Mouse (Mus musculus): ENCODE measurements around the gene Cd37. TPM values are rescaled to one million over a fixed set of nuclear protein-coding genes. Genes with fewer than 3 reads are reported as not detected.

Gene Cd37
- total RNA-seq (2014; rRNA removed; ENCODE audit: low replicate concordance) = 0.97 TPM in 1 of 2 replicates, not detected in the other
- polyA plus RNA-seq (2015; fragmentation: Nextera tagmentation; extraction: Ambion mirVana) = 1.9 and 2.3 TPM in 2 replicates

DNA sequence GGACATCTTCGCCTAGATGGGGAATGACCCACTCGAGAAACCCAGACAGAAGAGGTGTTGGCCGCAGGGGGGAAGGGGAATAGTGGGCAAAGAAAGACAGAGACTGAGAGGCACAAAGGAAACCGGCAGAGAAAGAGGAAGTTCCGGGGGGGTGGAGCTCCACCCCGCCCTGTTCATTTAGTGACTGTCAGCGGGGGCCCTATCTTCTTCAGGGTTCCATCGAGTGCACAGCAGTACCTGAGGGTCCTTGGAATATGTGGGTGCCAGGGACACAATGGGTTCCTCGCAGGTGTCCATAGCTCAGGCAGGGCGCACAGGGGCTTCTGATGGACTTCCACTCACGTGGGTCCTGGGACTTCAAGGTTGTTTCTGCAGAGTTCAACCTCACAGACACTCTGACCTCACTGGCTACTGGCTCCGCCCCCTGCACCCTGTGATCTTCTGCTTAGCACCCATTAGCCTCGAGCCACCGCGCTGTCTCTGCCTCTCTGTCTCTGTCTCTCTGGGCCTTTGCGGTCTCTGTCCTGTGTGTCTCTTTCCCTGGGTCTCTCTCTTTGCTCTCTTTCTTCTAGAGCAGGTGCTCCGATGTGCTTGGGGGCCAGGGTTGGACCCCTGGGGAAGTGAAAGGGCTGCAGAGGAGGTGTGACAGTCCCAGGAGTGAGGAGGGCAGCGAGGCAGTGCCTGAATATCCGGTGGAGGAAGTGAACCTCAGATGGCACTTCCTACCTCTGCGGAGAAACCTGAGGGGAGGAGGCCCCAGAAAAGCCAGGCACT lies at the start of gene Cd37:
Cd37 (minus strand) TSS at position 393 of the 774 bp plus-strand sequence.
- H3K4me2 ChIP-seq (ENCODE audit: low read depth, low read length) = peak within 1 kb of the TSS; percentile 22; the same call in 1 of the 2 replicates
- no peak within 1 kb of the TSS; the same call in 1 of the 2 replicates for H3K9ac ChIP-seq (replicated peaks; ENCODE audit: low read depth, low read length)
- H3K4me3 ChIP-seq (ENCODE audit: low read depth, low read length) = peak within 1 kb of the TSS; percentile 22; the same call in 1 of the 2 replicates
- TF ChIP-seq EP300 (IDR thresholded peaks at IDR 0.05; ENCODE audit: low read depth) (no peak), CTCF (IDR thresholded peaks at IDR 0.05; ENCODE audit: low read depth) (no peak)
- ATAC-seq (ENCODE audit: insufficient read depth, low read depth) = no peak
- no peaks in the 10 kb centered on the region for H3K27me3 ChIP-seq (ENCODE audit: control insufficient read depth, insufficient read depth, low read length)
- H3K27ac ChIP-seq (ENCODE audit: low read depth) = no peak within 1 kb of the TSS
- H3K9me3 ChIP-seq (replicated peaks; ENCODE audit: control insufficient read depth, low read length) = no peaks in the 10 kb centered on the region
- peaks cover 22% of the 10 kb centered on the region for H3K4me1 ChIP-seq (ENCODE audit: control insufficient read depth, insufficient read depth)
- no peaks in the 10 kb centered on the region for H3K36me3 ChIP-seq (replicated peaks; ENCODE audit: control insufficient read depth, insufficient read depth, low read length)
- WGBS = 37% methylated on average over 20 of the region's 20 CpGs
- no peak for DNase-seq (ENCODE audit: low spot score)

DNA sequence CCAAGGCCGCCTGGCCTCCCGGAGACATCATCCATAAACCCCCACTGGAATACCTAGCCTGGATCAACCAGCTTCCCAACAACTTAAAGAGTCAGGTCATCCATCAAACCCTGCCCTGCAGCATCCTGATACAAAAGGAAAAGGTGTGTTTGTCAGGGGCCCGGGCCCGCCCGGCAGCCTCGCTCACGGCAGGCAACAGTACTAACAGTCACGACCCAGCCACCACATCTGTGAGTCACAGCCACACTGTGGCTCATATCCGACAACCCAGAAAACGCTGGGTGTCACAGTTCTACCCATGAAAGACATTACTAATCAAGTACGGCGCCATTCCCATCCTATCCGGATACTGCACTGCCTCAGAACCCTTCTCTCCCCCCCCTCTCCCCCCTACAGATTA lies 47.6 kb upstream of the Cd37 start:
- H3K27me3 ChIP-seq (ENCODE audit: control insufficient read depth, insufficient read depth, low read length) = no peaks in the 10 kb centered on the region
- no peak overlapping the region for H3K27ac ChIP-seq (ENCODE audit: low read depth)
- no peak for DNase-seq (ENCODE audit: low spot score)
- H3K9ac ChIP-seq (replicated peaks; ENCODE audit: low read depth, low read length) = no peak overlapping the region
- no peaks in the 10 kb centered on the region for H3K4me1 ChIP-seq (ENCODE audit: control insufficient read depth, insufficient read depth)
- H3K9me3 ChIP-seq (replicated peaks; ENCODE audit: control insufficient read depth, low read length) = no peaks in the 10 kb centered on the region
- TF ChIP-seq CTCF (IDR thresholded peaks at IDR 0.05; ENCODE audit: low read depth) = no peak
- TF ChIP-seq EP300 (IDR thresholded peaks at IDR 0.05; ENCODE audit: low read depth) = no peak
- H3K4me3 ChIP-seq (ENCODE audit: low read depth, low read length) = no peak overlapping the region
- H3K4me2 ChIP-seq (ENCODE audit: low read depth, low read length) = no peak overlapping the region
- ATAC-seq (ENCODE audit: insufficient read depth, low read depth) = no peak
- no peaks in the 10 kb centered on the region for H3K36me3 ChIP-seq (replicated peaks; ENCODE audit: control insufficient read depth, insufficient read depth, low read length)
- WGBS = 87% methylated on average over 13 of the region's 13 CpGs

DNA sequence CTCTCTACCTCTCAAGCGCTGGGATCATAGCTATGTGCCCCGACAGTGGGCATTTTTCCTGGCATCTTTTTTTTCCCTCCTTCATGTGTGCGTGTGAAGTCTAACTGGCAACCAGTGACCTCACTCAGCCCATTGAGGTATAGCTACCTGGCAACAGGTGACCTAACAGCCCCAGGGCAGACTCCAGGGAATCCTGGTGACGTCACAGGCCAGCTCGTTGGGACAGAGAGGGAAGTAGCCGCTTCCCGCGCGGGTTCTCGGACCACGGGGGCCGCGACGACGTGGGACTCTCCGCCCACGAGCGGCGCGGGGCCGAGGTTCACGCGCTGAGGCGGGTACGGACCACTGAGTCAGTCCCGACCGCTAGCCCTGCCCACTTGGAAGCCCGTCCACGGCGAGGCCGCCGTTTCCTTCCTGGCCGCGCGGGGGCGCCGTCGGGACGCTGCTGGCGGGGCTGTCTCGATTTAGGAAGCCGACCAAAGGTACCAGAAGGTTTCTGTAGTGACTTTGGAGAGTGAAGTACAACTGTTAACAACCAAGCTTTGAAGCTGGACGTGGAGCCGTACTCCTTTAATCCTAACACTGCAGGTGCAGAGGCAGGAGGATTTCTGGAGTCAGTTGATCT lies 38.3 kb upstream of the Cd37 start, which contains the start of gene Slc6a21:
Slc6a21 (plus strand) TSS at position 378 of the 625 bp plus-strand sequence.
- 0 out of 2 replicates have a peak, but pooled peaks have one; percentile 24 for ATAC-seq (ENCODE audit: insufficient read depth, low read depth)
- WGBS = 8% methylated on average over 43 of the region's 44 CpGs

DNA sequence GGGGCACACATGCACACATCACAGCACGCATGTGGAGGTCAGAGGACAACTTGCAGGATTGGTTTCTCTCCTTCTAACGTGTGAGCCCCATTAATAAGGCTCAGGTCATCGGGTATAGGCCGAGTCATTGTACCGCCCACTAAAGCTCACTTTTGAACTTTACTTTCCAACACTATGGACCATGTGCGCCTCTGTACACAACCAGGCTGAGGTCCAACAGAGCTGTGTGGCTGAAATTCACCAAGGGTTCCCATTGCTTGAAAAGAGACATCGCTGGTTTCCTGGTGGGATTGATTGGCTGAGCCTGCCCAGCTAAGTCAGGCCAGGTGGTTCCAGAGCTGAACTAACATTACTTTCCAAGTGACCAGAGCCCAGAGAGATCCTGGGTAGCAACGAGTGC lies 34.8 kb upstream of the Cd37 start:
- no peak overlapping the region for H3K4me2 ChIP-seq (ENCODE audit: low read depth, low read length)
- no peaks in the 10 kb centered on the region for H3K36me3 ChIP-seq (replicated peaks; ENCODE audit: control insufficient read depth, insufficient read depth, low read length)
- H3K4me1 ChIP-seq (ENCODE audit: control insufficient read depth, insufficient read depth) = no peaks in the 10 kb centered on the region
- no peak for DNase-seq (ENCODE audit: low spot score)
- no peaks in the 10 kb centered on the region; the same call in 1 of the 2 replicates for H3K9me3 ChIP-seq (replicated peaks; ENCODE audit: control insufficient read depth, low read length)
- no peak overlapping the region for H3K4me3 ChIP-seq (ENCODE audit: low read depth, low read length)
- no peak overlapping the region for H3K9ac ChIP-seq (replicated peaks; ENCODE audit: low read depth, low read length)
- no peak for ATAC-seq (ENCODE audit: insufficient read depth, low read depth)
- no peaks in the 10 kb centered on the region for H3K27me3 ChIP-seq (ENCODE audit: control insufficient read depth, insufficient read depth, low read length)
- WGBS = 82% methylated on average over 8 of the region's 8 CpGs
- TF ChIP-seq CTCF (IDR thresholded peaks at IDR 0.05; ENCODE audit: low read depth) (no peak), EP300 (IDR thresholded peaks at IDR 0.05; ENCODE audit: low read depth) (no peak)
- no peak overlapping the region for H3K27ac ChIP-seq (ENCODE audit: low read depth)

More for the DNA sequence above, 38.3 kb upstream of the Cd37 start, which contains the start of gene Slc6a21:
- peak within 1 kb of the TSS; percentile 42 for H3K4me3 ChIP-seq (ENCODE audit: low read depth, low read length)
- no peak within 1 kb of the TSS; the same call in 1 of the 2 replicates for H3K9ac ChIP-seq (replicated peaks; ENCODE audit: low read depth, low read length)
- no peaks in the 10 kb centered on the region for H3K9me3 ChIP-seq (replicated peaks; ENCODE audit: control insufficient read depth, low read length)
- no peaks in the 10 kb centered on the region for H3K4me1 ChIP-seq (ENCODE audit: control insufficient read depth, insufficient read depth)
- TF ChIP-seq EP300 (IDR thresholded peaks at IDR 0.05; ENCODE audit: low read depth) = no peak
- TF ChIP-seq CTCF (IDR thresholded peaks at IDR 0.05; ENCODE audit: low read depth) = peak; percentile 65
- DNase-seq (ENCODE audit: low spot score) = no peak
- no peaks in the 10 kb centered on the region for H3K36me3 ChIP-seq (replicated peaks; ENCODE audit: control insufficient read depth, insufficient read depth, low read length)
- peak within 1 kb of the TSS; percentile 61 for H3K4me2 ChIP-seq (ENCODE audit: low read depth, low read length)
- H3K27ac ChIP-seq (ENCODE audit: low read depth) = no peak within 1 kb of the TSS
- H3K27me3 ChIP-seq (ENCODE audit: control insufficient read depth, insufficient read depth, low read length) = no peaks in the 10 kb centered on the region

DNA sequence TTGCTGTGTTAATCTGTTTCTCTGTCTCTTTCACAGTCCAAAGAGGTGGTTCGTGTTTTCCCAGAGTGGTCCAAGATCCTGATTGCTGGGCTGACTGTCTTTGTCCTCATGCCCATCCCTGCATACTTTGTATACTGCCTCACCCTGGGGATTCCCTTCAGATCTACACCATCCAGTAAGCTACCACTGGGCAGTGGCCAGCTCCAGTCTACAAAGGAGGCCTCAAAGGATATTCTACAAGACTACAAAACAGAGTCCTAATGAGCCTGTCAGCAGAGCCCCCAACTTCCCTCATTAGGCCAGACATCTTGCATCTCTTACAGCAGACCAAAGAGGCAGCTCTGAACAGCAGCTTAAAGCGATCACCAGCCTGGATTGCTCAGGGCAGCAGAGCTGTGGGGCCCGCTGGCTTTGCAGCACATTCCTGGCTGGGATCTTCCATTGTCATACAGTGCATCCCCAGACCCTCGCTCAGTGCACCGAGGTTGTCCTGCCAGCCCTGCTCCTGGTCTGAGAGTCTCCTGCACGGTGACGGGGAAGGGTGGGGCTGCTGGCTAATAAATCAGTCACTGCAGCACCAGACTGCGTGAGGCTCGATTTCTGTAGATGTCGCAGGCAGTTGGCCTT lies 34.0 kb upstream of the Cd37 start:
- ATAC-seq (ENCODE audit: insufficient read depth, low read depth) (no peak), DNase-seq (ENCODE audit: low spot score) (no peak)
- Histone ChIP-seq H3K4me1 (ENCODE audit: control insufficient read depth, insufficient read depth) (no peaks in the 10 kb centered on the region), H3K4me2 (ENCODE audit: low read depth, low read length) (no peak overlapping the region), H3K4me3 (ENCODE audit: low read depth, low read length) (no peak overlapping the region), H3K27ac (ENCODE audit: low read depth) (no peak overlapping the region), H3K9ac (replicated peaks; ENCODE audit: low read depth, low read length) (no peak overlapping the region), H3K36me3 (replicated peaks; ENCODE audit: control insufficient read depth, insufficient read depth, low read length) (no peaks in the 10 kb centered on the region), H3K9me3 (replicated peaks; ENCODE audit: control insufficient read depth, low read length) (no peaks in the 10 kb centered on the region; the same call in 1 of the 2 replicates), H3K27me3 (ENCODE audit: control insufficient read depth, insufficient read depth, low read length) (0 out of 2 replicates have a peak, but pooled peaks cover 2% of the 10 kb centered on the region)
- no peak for TF ChIP-seq EP300 (IDR thresholded peaks at IDR 0.05; ENCODE audit: low read depth)
- no peak for TF ChIP-seq CTCF (IDR thresholded peaks at IDR 0.05; ENCODE audit: low read depth)
- 77% methylated on average over 10 of the region's 10 CpGs for WGBS

Data from heart, postnatal 0 days (tissue).